Mouse (Mus musculus) midbrain, embryonic 14.5 days (tissue): ENCODE measurements around the gene 1500009C09Rik. TPM values are rescaled to one million over a fixed set of nuclear protein-coding genes. Genes with fewer than 3 reads are reported as not detected.
A peak's percentile ranks its signal among the peaks of the same experiment; 100 is the strongest.
"Not testable (repeated sequence)": the region's sequence is repeated elsewhere in the genome, so short reads cannot be mapped to it uniquely, and the experiment has no call there.

ENCODE experiments used
- ATAC-seq: fragments of 200-750 bp; cut with Nextera tagmentation; 2 replicates; pipeline ENCODE4 v1.8.0; 2017; ENCODE audit warnings: moderate number of reproducible peaks, moderate library complexity; ENCODE audit not compliant: low FRiP score, low TSS enrichment
- DNase-seq: peaks from one replicate; pipeline ENCODE4 v3.0.0-alpha.2; 2015
- H3K27ac ChIP-seq: fragments of 300-500 bp; sonication (generic); replicated peaks from 2 replicates; pipeline ENCODE4 v1.5.1; 2014; ENCODE audit warnings: mild to moderate bottlenecking, low read depth, low read length, moderate library complexity
- H3K27me3 ChIP-seq: fragments of 300-500 bp; sonication (generic); 2 replicates; pipeline ENCODE4 v1.6.1; 2014; ENCODE audit warnings: low read length, control low read depth, mixed read lengths; ENCODE audit not compliant: control insufficient read depth, insufficient read depth
- H3K36me3 ChIP-seq: fragments of 300-500 bp; sonication (generic); 2 replicates; pipeline ENCODE4 v1.6.1; 2014; ENCODE audit warnings: low read length, control low read depth; ENCODE audit not compliant: control insufficient read depth, insufficient read depth
- H3K4me1 ChIP-seq: fragments of 300-500 bp; sonication (generic); 2 replicates; pipeline ENCODE4 v1.6.1; 2014; ENCODE audit warnings: mild to moderate bottlenecking, antibody characterized with exemption, low read length, control low read depth; ENCODE audit not compliant: control insufficient read depth, insufficient read depth
- H3K4me2 ChIP-seq: fragments of 300-500 bp; sonication (generic); 2 replicates; pipeline ENCODE4 v1.6.1; 2014; ENCODE audit warnings: mild to moderate bottlenecking, low read length, moderate library complexity
- H3K4me3 ChIP-seq: fragments of 300-500 bp; sonication (generic); replicated peaks from 2 replicates; pipeline ENCODE4 v1.5.1; 2014; ENCODE audit warnings: low read depth, low read length
- H3K9ac ChIP-seq: fragments of 300-500 bp; sonication (generic); replicated peaks from 2 replicates; pipeline ENCODE4 v1.6.1; 2014; ENCODE audit warnings: mild to moderate bottlenecking, low read length, moderate library complexity
- H3K9me3 ChIP-seq: fragments of 300-500 bp; sonication (generic); 2 replicates; pipeline ENCODE4 v1.6.1; 2016; ENCODE audit warnings: low read length, control low read depth, mixed read lengths; ENCODE audit not compliant: control insufficient read depth
- WGBS: fragments of 180-500 bp; shearing (Covaris S2); extraction: QIAGEN DNeasy Blood & Tissue Kit; methylation state at CpG from one replicate; pipeline ENCODE4 v1.1.7; 2014; 5-methylcytosine and 5-hydroxymethylcytosine counted together
- polyA plus RNA-seq: library from polyadenylated mRNA; unstranded; fragments of >200 nt; fragmentation: Nextera tagmentation; extraction: Ambion mirVana; gene quantifications from 2 replicates; pipeline ENCODE4 v1.2.1, GENCODE M21; 2014

1500009C09Rik gene
- polyA plus RNA-seq, 1 experiment from 2014 or later: 12.2 TPM

DNA sequence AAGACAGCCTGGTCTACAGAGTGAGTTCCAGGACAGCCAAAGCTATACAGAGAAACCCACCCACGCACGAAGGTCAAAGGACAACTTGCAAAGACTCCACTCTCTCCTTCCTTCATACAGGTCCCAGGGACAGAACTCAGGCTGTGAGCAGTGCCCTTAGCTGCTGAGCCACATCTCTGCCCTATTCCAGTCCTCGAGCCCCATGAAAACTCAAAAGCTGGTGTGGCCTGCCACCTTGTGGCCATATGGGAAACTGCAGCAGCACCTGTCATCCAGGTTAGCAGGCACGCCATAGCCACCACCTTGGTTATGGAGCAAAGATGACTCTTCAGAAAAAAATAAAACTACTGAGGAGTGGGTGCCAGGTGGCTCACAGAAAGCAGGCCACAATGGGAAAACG is 15.6 kb upstream of the 1500009C09Rik start:
- Histone ChIP-seq H3K36me3 (no peaks in the 10 kb centered on the region), H3K4me3 (no peak overlapping the region), H3K4me2 (no peak overlapping the region), H3K27me3 (no peaks in the 10 kb centered on the region), H3K27ac (no peak overlapping the region), H3K9ac (no peak overlapping the region), H3K4me1 (no peaks in the 10 kb centered on the region), H3K9me3 (no peaks in the 10 kb centered on the region)
- DNase-seq: peak; percentile 90
- ATAC-seq: peak; percentile 67; the same call in 1 of the 2 replicates
- WGBS: 21% methylated on average over 5 of the region's 5 CpGs

- Histone ChIP-seq H3K36me3 (no peaks in the 10 kb centered on the region), H3K9ac (peak overlapping the region; percentile 60)
These were observed 8.9 kb upstream of the 1500009C09Rik start for GRCm38 (mm10) chr15:82243311-82243710.

DNA sequence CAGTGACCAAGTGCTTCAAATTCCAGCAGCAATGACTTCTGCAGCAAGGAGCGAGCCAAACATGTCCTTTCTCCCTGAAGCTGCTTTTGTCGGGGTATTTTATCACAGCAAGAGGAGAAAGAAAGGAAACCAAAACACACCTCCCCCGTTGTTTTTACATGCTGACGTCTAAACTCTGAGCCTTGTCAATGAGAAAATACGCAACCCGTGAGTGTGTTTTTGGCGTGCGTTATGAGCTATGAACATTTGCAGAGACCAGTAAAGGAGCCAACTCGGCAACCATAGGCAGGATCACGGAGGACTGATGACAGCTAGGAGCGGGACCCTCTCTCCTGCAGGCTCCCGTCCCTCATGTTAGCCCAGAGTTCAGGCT is 8.5 kb upstream of the 1500009C09Rik start:
- Histone ChIP-seq H3K27ac (no peak overlapping the region), H3K36me3 (no peaks in the 10 kb centered on the region)

More at GRCm38 (mm10) chr15:82243311-82243710, 8.9 kb upstream of the 1500009C09Rik start:
- Histone ChIP-seq H3K27ac (no peak overlapping the region), H3K9me3 (no peaks in the 10 kb centered on the region), H3K27me3 (no peaks in the 10 kb centered on the region), H3K4me3 (peak overlapping the region; percentile 73), H3K4me1 (peaks cover 5% of the 10 kb centered on the region; the same call in 1 of the 2 replicates), H3K4me2 (peak overlapping the region; percentile 77)
- WGBS: 79% methylated on average over 3 of the region's 3 CpGs
- no peak for ATAC-seq
- no peak for DNase-seq

DNA sequence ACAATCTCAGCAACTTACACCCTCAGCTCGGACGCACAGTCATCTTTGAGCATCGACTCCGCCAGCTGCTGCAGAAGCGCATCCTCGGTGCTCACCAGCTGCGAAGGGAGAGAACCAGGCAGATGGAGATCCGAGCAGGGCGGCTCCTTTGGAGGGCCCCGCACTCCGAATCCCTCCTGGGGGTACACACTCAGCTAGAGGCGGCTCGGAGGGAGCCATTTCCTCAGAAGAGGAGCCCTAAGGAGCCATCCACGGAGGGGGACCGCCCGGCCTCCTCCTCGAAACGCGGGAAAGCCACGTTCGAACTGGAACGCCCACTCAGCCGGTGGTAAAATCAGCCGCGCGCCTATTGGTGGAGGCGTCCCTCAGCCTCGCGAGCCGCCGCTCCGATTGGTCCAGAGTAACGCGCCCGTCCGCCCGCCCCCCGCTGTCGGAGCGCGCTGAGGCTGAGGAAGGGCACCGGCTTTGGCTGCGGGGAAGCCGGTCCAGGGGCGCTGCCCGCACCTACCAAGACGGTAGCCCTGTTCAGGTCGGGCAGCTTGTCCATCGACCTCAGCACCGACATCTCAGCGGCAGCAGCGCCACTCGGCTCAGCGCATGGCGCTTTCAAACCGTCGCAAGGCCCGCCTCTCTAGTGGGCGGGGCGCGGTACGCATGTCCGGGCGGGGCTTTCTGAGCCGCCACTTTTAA is 7.9 kb upstream of the 1500009C09Rik start, which contains the start of gene Cenpm:
Cenpm (minus strand) TSS at position 634 of the 690 bp plus-strand sequence.
- Histone ChIP-seq H3K27me3 (no peaks in the 10 kb centered on the region), H3K4me2 (peak within 1 kb of the TSS; percentile 77), H3K27ac (peak within 1 kb of the TSS; percentile 46; the same call in 1 of the 2 replicates), H3K36me3 (no peaks in the 10 kb centered on the region), H3K9ac (peak within 1 kb of the TSS; percentile 60), H3K4me1 (peaks cover 5% of the 10 kb centered on the region; the same call in 1 of the 2 replicates), H3K4me3 (peak within 1 kb of the TSS; percentile 73), H3K9me3 (no peaks in the 10 kb centered on the region)
- ATAC-seq (peak; percentile 97), DNase-seq (peak; percentile 96)
- under 1% methylated on average over 65 of the region's 65 CpGs for WGBS

More for the DNA sequence above, 8.5 kb upstream of the 1500009C09Rik start:
- H3K9me3 ChIP-seq: no peaks in the 10 kb centered on the region
- H3K4me3 ChIP-seq: peak overlapping the region; percentile 73
- peak overlapping the region; percentile 77 for H3K4me2 ChIP-seq
- DNase-seq: no peak
- no peaks in the 10 kb centered on the region for H3K27me3 ChIP-seq
- peaks cover 5% of the 10 kb centered on the region; the same call in 1 of the 2 replicates for H3K4me1 ChIP-seq
- no peak for ATAC-seq
- peak overlapping the region; percentile 60 for H3K9ac ChIP-seq
- 10% methylated on average over 12 of the region's 12 CpGs for WGBS

DNA sequence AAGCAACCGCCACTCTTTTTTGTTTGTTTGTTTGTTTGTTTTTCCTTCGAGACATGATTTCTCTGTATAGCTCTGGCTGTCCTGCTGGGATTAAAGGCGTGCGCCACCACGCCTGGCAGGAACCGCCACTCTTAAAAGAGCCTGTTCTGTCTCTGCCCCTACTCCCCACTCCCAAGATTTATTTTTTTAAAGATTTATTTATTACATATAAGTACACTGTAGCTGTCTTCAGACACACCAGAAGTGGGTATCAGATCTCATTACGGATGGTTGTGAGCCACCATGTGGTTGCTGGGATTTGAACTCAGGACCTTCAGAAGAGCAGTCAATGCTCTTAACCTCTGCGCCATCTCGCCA is 7.4 kb upstream of the 1500009C09Rik start:
- H3K9ac ChIP-seq, H3K9me3 ChIP-seq, DNase-seq, H3K36me3 ChIP-seq, H3K27me3 ChIP-seq, H3K4me1 ChIP-seq, ATAC-seq: not testable (repeated sequence)
- WGBS: 25% methylated on average over 9 of the region's 9 CpGs
- Histone ChIP-seq H3K4me2 (peak overlapping the region; percentile 77), H3K4me3 (peak overlapping the region; percentile 73), H3K27ac (0 out of 2 replicates have a peak overlapping the region, but pooled peaks have one; percentile 46)

DNA sequence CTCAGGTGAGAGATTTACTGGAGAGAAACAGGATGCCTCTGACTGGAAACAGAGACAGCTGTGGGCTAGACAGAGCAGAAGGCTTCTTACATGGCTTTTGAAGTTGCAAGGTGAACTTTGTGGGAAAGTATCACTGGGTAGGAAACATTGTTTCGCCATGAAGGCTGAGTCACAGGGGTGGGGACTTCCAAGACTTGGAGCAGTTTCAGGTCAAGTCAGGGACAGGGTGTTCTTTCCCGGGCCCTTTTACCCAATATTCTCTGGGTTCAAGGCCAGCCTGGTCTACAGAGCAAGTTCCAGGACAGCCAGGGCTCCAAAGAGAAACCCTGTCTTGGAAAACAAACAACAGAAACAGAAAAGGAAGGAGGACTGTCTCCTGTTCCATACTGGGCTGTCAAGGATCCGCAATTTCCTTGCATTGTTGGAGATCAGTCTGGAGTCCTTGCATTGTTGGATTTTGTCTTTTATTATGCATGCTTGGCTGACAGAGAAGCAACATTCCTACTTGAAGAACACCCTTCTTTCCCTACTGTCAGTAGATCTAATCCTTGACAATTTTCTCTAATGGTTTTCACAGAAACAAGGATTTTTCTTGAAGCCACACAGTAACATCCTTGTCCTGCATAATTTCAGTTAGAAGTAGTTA is 4.9 kb upstream of the 1500009C09Rik start:
- H3K4me3 ChIP-seq: no peak overlapping the region
- H3K27ac ChIP-seq: no peak overlapping the region
- H3K9me3 ChIP-seq: no peaks in the 10 kb centered on the region
- 84% methylated on average over 3 of the region's 3 CpGs for WGBS
- no peaks in the 10 kb centered on the region for H3K36me3 ChIP-seq
- peaks cover 5% of the 10 kb centered on the region; the same call in 1 of the 2 replicates for H3K4me1 ChIP-seq
- H3K27me3 ChIP-seq: no peaks in the 10 kb centered on the region
- ATAC-seq (no peak), DNase-seq (no peak)
- H3K9ac ChIP-seq: no peak overlapping the region
- no peak overlapping the region for H3K4me2 ChIP-seq

DNA sequence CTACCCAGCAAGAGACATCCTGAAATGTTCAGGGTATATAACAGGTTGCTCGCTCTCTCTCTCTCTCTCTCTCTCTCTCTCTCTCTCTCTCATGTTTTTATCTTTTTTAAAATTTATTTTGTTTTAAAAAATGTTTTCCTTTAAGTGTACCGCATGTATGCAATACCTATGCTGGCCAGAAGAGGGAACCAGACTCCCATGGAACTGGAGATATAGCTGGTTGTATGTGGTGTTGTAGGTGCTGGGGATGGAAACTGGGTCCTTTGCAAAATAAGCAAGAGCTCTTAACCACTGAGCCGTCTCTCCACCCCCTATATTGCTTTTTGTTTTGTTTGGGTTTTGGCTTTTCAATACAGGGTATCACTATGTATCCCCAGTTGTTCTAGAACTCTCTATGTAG is 618 bp upstream of the 1500009C09Rik start:
- ATAC-seq (no peak), DNase-seq (no peak)
- no peak overlapping the region for H3K27ac ChIP-seq
- H3K4me1 ChIP-seq: peaks cover 18% of the 10 kb centered on the region
- no peaks in the 10 kb centered on the region for H3K36me3 ChIP-seq
- no peaks in the 10 kb centered on the region for H3K27me3 ChIP-seq
- H3K9me3 ChIP-seq: no peaks in the 10 kb centered on the region
- no peak overlapping the region for H3K4me3 ChIP-seq
- WGBS: 98% methylated on average over 3 of the region's 3 CpGs
- H3K9ac ChIP-seq: no peak overlapping the region
- H3K4me2 ChIP-seq: no peak overlapping the region

GRCm38 (mm10) chr15:82255248-82255647 is 3.1 kb downstream of the 1500009C09Rik start:
- Histone ChIP-seq H3K9me3 (no peaks in the 10 kb centered on the region), H3K4me1 (peaks cover 28% of the 10 kb centered on the region), H3K4me2 (peak overlapping the region; percentile 61), H3K27ac (peak overlapping the region; percentile 90), H3K36me3 (no peaks in the 10 kb centered on the region), H3K27me3 (no peaks in the 10 kb centered on the region), H3K9ac (no peak overlapping the region), H3K4me3 (peak overlapping the region; percentile 53; the same call in 1 of the 2 replicates)
- WGBS: 47% methylated on average over 4 of the region's 4 CpGs
- DNase-seq (peak; percentile 60), ATAC-seq (no peak)
